Mouse (Mus musculus): ENCODE data around the gene Parp16.

GRCm38 (mm10) chr9:65234734-65235133 is 39.6 kb downstream of the Parp16 start:
- TF ChIP-seq USF1 (IDR thresholded peaks at IDR 0.05; ENCODE audit: low read depth): no peak
- TF ChIP-seq CTCF (IDR thresholded peaks at IDR 0.05; ENCODE audit: control insufficient read depth, insufficient read depth, insufficient read length): no peak
- TF ChIP-seq CEBPB (IDR thresholded peaks at IDR 0.05; ENCODE audit: low read depth): no peak

Data from C2C12 (cell line).